Mouse (Mus musculus): ENCODE measurements around the gene Itgb4. TPM values are rescaled to one million over a fixed set of nuclear protein-coding genes. Genes with fewer than 3 reads are reported as not detected.

Itgb4 gene
- polyA plus RNA-seq, 1 experiment, result 2.1 TPM

DNA sequence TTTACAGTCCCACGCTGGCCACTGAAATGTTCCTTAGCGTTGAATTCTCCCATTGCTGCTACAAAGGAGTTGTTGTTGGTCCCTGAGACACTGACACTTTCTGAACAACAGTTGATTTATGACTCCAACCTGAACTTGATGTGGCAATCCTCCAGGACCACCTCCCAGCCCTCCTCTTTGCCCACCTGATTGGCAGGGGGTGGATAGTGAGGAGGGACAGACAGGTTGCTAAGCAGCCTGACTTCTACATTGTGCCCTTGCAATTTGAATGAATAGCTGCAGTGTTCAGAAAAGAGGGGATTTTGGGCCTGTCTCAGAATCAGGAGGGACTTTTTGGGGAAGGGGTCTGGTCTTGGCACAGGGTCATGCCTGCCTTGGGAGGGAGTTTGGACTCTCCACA, 23.8 kb upstream of the Itgb4 start:
- DNase-seq (ENCODE audit: low read depth), result peak; percentile 27
- TF ChIP-seq POLR2A (IDR thresholded peaks at IDR 0.05; ENCODE audit: borderline replicate concordance, extremely low read depth, insufficient read depth, insufficient read length, poor library complexity, severe bottlenecking) (no peak), CTCF (IDR thresholded peaks at IDR 0.05; ENCODE audit: borderline replicate concordance, extremely low read depth, insufficient read depth, insufficient read length) (no peak)

DNA sequence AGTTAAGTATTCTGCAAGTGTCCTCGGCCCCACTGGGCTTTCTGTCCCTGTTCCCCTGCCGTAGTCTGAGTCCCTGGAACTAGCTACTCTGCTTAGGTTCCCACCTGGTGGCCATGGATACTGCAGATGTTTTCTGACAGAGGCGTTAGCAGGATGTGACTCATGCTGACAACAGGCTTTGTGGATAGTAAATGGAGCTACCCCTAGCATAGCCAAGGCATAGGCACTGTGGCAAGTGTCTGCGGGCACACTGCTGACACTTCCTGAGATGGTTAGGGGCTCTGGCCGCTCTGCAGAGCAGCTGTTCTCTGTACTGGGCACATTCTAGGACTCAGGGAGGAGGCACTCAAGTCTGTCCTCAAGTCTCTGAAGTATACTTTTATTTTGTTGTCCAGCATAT, 19.8 kb upstream of the Itgb4 start:
- TF ChIP-seq CTCF (IDR thresholded peaks at IDR 0.05; ENCODE audit: borderline replicate concordance, extremely low read depth, insufficient read depth, insufficient read length) (no peak), POLR2A (IDR thresholded peaks at IDR 0.05; ENCODE audit: borderline replicate concordance, extremely low read depth, insufficient read depth, insufficient read length, poor library complexity, severe bottlenecking) (no peak)
- no peak for DNase-seq (ENCODE audit: low read depth)

GRCm38 (mm10) chr11:115955195-115955858, 19.2 kb upstream of the Itgb4 start:
- no peak for TF ChIP-seq POLR2A (IDR thresholded peaks at IDR 0.05; ENCODE audit: borderline replicate concordance, extremely low read depth, insufficient read depth, insufficient read length, poor library complexity, severe bottlenecking)
- no peak for TF ChIP-seq CTCF (IDR thresholded peaks at IDR 0.05; ENCODE audit: borderline replicate concordance, extremely low read depth, insufficient read depth, insufficient read length)
- peak; percentile 60 for DNase-seq (ENCODE audit: low read depth)

- DNase-seq (ENCODE audit: low read depth), result peak; percentile 52
- TF ChIP-seq POLR2A (IDR thresholded peaks at IDR 0.05; ENCODE audit: borderline replicate concordance, extremely low read depth, insufficient read depth, insufficient read length, poor library complexity, severe bottlenecking) (no peak), CTCF (IDR thresholded peaks at IDR 0.05; ENCODE audit: borderline replicate concordance, extremely low read depth, insufficient read depth, insufficient read length) (no peak)
Observed at GRCm38 (mm10) chr11:115956453-115956852, 18.1 kb upstream of the Itgb4 start.

GRCm38 (mm10) chr11:115957971-115958370, 16.5 kb upstream of the Itgb4 start:
- TF ChIP-seq CTCF (IDR thresholded peaks at IDR 0.05; ENCODE audit: borderline replicate concordance, extremely low read depth, insufficient read depth, insufficient read length) (no peak), POLR2A (IDR thresholded peaks at IDR 0.05; ENCODE audit: borderline replicate concordance, extremely low read depth, insufficient read depth, insufficient read length, poor library complexity, severe bottlenecking) (no peak)
- no peak for DNase-seq (ENCODE audit: low read depth)

DNA sequence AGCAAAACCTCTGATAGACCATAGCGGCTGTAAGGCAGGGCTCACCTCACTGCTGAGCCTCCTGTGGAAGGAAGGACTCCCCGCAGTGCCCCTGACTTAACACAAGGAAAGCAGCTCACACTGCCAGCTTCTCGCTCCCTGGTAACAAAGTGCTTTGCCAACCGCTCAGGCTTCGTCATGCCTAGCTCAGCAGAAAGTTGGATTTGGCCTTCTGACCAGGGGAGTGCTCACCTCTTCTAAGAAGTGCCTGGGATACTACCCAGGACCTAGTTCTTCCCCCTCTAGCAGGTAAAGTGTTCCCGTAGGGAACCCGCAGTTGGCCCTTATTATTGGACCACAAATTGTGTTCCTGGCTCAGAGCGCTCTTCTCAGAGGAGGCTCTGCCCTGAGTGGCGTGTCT, 15.5 kb upstream of the Itgb4 start:
- DNase-seq (ENCODE audit: low read depth), result no peak
- TF ChIP-seq CTCF (IDR thresholded peaks at IDR 0.05; ENCODE audit: borderline replicate concordance, extremely low read depth, insufficient read depth, insufficient read length), result no peak
- no peak for TF ChIP-seq POLR2A (IDR thresholded peaks at IDR 0.05; ENCODE audit: borderline replicate concordance, extremely low read depth, insufficient read depth, insufficient read length, poor library complexity, severe bottlenecking)

GRCm38 (mm10) chr11:115962651-115963412, 11.7 kb upstream of the Itgb4 start:
- TF ChIP-seq CTCF (IDR thresholded peaks at IDR 0.05; ENCODE audit: borderline replicate concordance, extremely low read depth, insufficient read depth, insufficient read length) (no peak), POLR2A (IDR thresholded peaks at IDR 0.05; ENCODE audit: borderline replicate concordance, extremely low read depth, insufficient read depth, insufficient read length, poor library complexity, severe bottlenecking) (no peak)

DNA sequence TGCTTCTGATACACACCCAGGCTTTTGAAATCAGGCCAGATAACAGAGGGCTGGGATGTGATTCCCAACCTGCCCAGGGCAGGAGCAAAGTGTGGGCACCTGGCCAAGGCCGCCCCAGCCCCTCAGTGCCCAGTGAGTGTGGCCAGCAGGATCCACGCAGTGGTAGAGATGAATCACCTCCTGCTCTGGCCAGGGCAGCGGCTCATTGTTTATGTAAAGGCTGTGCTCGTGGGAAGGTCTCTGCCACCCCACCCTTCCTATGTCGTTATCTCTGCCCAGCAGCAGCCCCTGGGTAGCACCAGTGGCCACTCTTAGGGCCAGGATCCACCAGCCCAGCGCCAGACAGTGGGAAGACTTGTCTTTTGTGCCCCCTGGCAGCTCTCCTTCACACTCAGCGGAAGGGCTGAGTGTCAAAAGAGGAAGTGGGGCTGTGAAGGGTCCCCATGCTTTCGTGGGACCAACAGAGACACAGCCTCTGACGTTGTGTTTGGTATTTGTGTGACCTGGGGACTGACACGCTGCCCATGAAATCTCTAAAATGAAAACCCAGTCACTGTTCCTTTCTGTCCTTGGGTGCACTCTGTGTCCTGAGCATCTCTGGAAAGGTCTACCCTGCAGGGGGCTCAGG, 9.4 kb upstream of the Itgb4 start:
- TF ChIP-seq POLR2A (IDR thresholded peaks at IDR 0.05; ENCODE audit: borderline replicate concordance, extremely low read depth, insufficient read depth, insufficient read length, poor library complexity, severe bottlenecking) (no peak), CTCF (IDR thresholded peaks at IDR 0.05; ENCODE audit: borderline replicate concordance, extremely low read depth, insufficient read depth, insufficient read length) (no peak)
- DNase-seq (ENCODE audit: low read depth), result no peak

More at GRCm38 (mm10) chr11:115962651-115963412, 11.7 kb upstream of the Itgb4 start:
- DNase-seq (ENCODE audit: low read depth), result no peak

DNA sequence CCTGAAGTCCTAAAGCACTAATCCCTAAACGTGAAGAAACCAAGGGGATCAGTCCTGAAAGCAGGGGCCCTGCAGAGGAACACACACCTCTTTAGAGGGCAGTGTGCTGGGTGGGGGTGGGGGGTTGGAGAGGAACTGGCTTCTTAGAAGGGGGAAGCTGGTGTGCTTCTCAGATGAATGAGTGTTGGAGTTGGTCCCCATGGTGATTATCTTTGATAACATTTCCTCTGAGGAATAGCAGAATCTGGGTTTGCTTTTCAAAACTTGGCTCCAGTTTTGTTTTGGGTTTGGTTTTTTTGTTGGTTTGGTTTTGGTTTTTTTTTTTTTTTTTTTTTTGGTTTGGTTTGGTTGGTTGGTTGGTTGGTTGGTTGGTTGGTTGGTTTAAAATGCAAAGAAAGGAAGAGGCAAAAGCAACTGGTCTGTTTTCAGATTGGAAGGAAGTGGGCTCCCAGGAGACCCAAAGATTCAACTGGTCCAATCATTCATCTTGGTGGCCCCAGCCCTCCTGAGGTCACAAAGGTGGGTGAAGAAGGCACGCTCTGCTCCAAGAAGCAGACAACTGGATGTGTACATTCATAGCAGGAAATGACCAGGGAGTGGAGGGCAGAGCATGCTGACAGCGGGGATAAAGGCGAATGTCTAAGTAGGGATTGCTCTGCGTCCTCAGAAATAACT, 5.6 kb upstream of the Itgb4 start:
- no peak for DNase-seq (ENCODE audit: low read depth)
- TF ChIP-seq POLR2A (IDR thresholded peaks at IDR 0.05; ENCODE audit: borderline replicate concordance, extremely low read depth, insufficient read depth, insufficient read length, poor library complexity, severe bottlenecking) (no peak), CTCF (IDR thresholded peaks at IDR 0.05; ENCODE audit: borderline replicate concordance, extremely low read depth, insufficient read depth, insufficient read length) (no peak)

GRCm38 (mm10) chr11:115970006-115970673, 4.4 kb upstream of the Itgb4 start:
- no peak for DNase-seq (ENCODE audit: low read depth)
- TF ChIP-seq POLR2A (IDR thresholded peaks at IDR 0.05; ENCODE audit: borderline replicate concordance, extremely low read depth, insufficient read depth, insufficient read length, poor library complexity, severe bottlenecking), result no peak
- no peak for TF ChIP-seq CTCF (IDR thresholded peaks at IDR 0.05; ENCODE audit: borderline replicate concordance, extremely low read depth, insufficient read depth, insufficient read length)
